Mouse (Mus musculus): ENCODE results near the gene Spo11.
A peak's percentile ranks its signal among the peaks of the same experiment; 100 is the strongest.

DNA sequence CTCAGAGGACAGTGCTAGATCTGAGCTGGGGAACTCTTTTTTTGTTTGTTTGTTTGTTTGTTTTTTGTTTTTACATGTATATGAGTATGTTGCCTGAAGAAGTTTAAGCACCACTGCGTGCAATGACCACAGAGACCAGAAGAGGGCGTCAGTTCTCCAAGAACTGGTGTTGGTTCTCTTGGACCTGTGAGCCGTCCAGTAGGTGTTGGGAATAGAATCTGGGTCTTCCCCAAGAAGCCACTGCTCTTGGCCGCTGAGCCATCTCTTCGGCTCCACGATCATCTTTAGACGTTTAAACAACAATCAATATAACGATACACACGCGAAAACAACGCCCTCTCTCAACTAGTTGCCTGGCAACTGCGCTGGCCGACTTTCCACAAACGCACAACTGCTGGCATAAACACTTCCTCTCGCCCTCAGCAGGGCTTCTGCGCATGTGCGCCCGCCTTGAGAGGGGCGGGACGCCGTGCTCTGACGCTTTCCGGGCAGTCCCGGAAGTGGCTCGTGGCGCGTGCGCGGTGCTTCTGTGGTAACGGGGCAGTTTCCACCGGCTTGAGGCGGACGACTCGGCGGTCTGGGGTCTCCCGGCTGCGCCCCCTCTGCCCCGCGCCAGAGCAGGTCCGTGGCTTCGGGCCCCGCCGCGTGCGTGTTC lies 22.3 kb downstream of the Spo11 start, which contains the start of gene Rae1:
- TF ChIP-seq EP300 (IDR thresholded peaks at IDR 0.05; ENCODE audit: insufficient read depth, low read depth, low read length) (0 out of 2 replicates have a peak, but pooled peaks have one; percentile 16), CTCF (IDR thresholded peaks at IDR 0.05; ENCODE audit: low read depth, low read length) (peak; percentile 70)

Data from ES-Bruce4 (cell line).